Mouse (Mus musculus) lung, adult 18-20 months (tissue): Measurements from ENCODE around the gene Olfr969.
"Not testable (repeated sequence)": the region's sequence is repeated elsewhere in the genome, so short reads cannot be mapped to it uniquely, and the experiment has no call there.

Experiments used
- DNase-seq, 2 experiments: peaks; one replicate each; pipeline ENCODE4 v3.0.0; 2022; ENCODE audit warnings: mixed read lengths in 2 of 2

The Olfr969 gene

GRCm38 (mm10) chr9:39790558-39790957 lies at the start of gene Olfr969:
TSS of gene Olfr969 (plus strand) at chr9:39790945.
- DNase-seq = no peak

GRCm38 (mm10) chr9:39745949-39746348 lies 44.8 kb upstream of the Olfr969 start, which contains the start of gene Olfr967:
TSS of gene Olfr967 (plus strand) at chr9:39746249.
- no peak for DNase-seq

DNA sequence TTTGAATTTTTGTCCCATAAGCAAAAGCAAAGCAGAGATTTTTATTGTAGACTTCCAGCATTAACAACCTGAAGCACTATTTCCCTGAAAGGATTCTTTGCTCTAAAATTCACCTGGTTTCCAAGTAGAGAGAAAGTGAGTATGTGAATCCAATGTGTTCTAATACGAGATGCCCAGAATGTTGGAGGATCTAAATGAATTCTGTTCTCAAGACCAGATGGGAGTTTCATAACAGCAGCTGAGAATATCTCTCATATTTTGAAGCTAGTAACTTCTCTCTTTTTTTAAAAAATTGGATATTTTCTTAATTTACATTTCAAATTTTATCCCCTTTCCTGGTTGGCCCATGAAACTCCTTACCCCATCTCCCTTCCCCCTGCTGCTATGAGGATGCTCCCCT lies 44.3 kb upstream of the Olfr969 start:
- DNase-seq = no peak

GRCm38 (mm10) chr9:39783153-39783552 lies 7.6 kb upstream of the Olfr969 start, which contains the start of gene Olfr968:
TSS of gene Olfr968 (minus strand) at chr9:39783253.
- DNase-seq = no peak

- DNase-seq = no peak
Measured at GRCm38 (mm10) chr9:39808560-39808959, 17.8 kb downstream of the Olfr969 start, which contains the start of gene Olfr970. TSS of gene Olfr970 (plus strand) at chr9:39808860.

DNA sequence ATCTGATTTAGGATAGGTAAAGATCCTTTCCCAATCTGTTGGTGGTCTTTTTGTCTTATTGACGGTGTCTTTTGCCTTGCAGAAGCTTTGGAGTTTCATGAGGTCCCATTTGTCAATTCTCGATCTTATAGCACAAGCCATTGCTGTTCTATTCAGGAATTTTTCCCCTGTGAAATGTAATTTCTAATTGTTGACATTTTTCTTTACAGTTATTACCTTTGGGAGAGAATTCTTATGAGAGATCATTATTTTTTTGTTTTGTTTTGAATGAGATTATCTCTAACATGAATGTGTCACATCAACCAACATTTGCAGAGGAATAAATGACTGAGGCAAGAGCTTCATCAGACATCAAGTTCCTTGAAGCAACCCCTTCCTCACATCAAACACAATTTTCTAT lies 45.8 kb downstream of the Olfr969 start, which contains the start of gene Olfr971:
TSS of gene Olfr971 (plus strand) at position 301 of the 400 bp plus-strand sequence.
- DNase-seq = not testable (repeated sequence)
